Mouse (Mus musculus) lung, postnatal 0 days (tissue): ENCODE measurements around the gene C8a. TPM values are rescaled to one million over a fixed set of nuclear protein-coding genes. Genes with fewer than 3 reads are reported as not detected.

Experiments
- ATAC-seq: fragments of 200-750 bp; cut with Nextera tagmentation; 2 replicates; pipeline ENCODE4 v1.8.0; 2017; ENCODE audit warnings: moderate library complexity
- DNase-seq: peaks from one replicate; pipeline ENCODE4 v3.0.0-alpha.2; 2016; ENCODE audit warnings: low spot score
- H3K27ac ChIP-seq: fragments of 300-500 bp; sonication (generic); 2 replicates; pipeline ENCODE4 v1.5.1; 2014; ENCODE audit warnings: antibody characterized with exemption, mild to moderate bottlenecking, low read length, mixed read lengths
- H3K27me3 ChIP-seq: fragments of 300-500 bp; sonication (generic); replicated peaks from 2 replicates; pipeline ENCODE4 v1.6.1; 2014; ENCODE audit warnings: low read length, mixed read lengths; ENCODE audit not compliant: insufficient read depth
- H3K36me3 ChIP-seq: fragments of 300-500 bp; sonication (generic); 2 replicates; pipeline ENCODE4 v1.6.1; 2014; ENCODE audit warnings: low read length, mixed read lengths; ENCODE audit not compliant: insufficient read depth
- H3K4me1 ChIP-seq: fragments of 300-500 bp; sonication (generic); 2 replicates; pipeline ENCODE4 v1.6.1; 2014; ENCODE audit warnings: antibody characterized with exemption, low read depth, low read length, mixed read lengths; ENCODE audit not compliant: insufficient read depth
- H3K4me2 ChIP-seq: fragments of 300-500 bp; sonication (generic); replicated peaks from 2 replicates; pipeline ENCODE4 v1.6.1; 2014; ENCODE audit warnings: low read depth, mild to moderate bottlenecking, low read length, moderate library complexity, mixed read lengths
- H3K4me3 ChIP-seq: fragments of 300-500 bp; sonication (generic); 2 replicates; pipeline ENCODE4 v1.5.1; 2014; ENCODE audit warnings: low read depth, low read length
- H3K9ac ChIP-seq: fragments of 300-500 bp; sonication (generic); replicated peaks from 2 replicates; pipeline ENCODE4 v1.6.1; 2014; ENCODE audit warnings: low read depth, mild to moderate bottlenecking
- H3K9me3 ChIP-seq: fragments of 300-500 bp; sonication (generic); 2 replicates; pipeline ENCODE4 v1.6.1; 2016; ENCODE audit warnings: low read length, mixed read lengths
- CTCF ChIP-seq: IDR thresholded peaks from 2 replicates; pipeline ENCODE4 v1.5.1; 2016; ENCODE audit warnings: antibody characterized with exemption, mild to moderate bottlenecking
- EP300 ChIP-seq: IDR thresholded peaks from 2 replicates; pipeline ENCODE4 v1.6.1; 2016; ENCODE audit warnings: antibody characterized with exemption, mild to moderate bottlenecking, control low read depth
- WGBS: fragments of 180-500 bp; shearing (Covaris S2); extraction: QIAGEN DNeasy Blood & Tissue Kit; methylation state at CpG from one replicate; pipeline ENCODE4 v1.1.7; 2014; 5-methylcytosine and 5-hydroxymethylcytosine counted together
- polyA plus RNA-seq: library from polyadenylated mRNA; unstranded; fragments of >200 nt; fragmentation: Nextera tagmentation; extraction: Ambion mirVana; gene quantifications from 2 replicates; pipeline ENCODE4 v1.2.1, GENCODE M21; 2015

The C8a gene
- polyA plus RNA-seq, 1 experiment from 2014 or later, result not detected

DNA sequence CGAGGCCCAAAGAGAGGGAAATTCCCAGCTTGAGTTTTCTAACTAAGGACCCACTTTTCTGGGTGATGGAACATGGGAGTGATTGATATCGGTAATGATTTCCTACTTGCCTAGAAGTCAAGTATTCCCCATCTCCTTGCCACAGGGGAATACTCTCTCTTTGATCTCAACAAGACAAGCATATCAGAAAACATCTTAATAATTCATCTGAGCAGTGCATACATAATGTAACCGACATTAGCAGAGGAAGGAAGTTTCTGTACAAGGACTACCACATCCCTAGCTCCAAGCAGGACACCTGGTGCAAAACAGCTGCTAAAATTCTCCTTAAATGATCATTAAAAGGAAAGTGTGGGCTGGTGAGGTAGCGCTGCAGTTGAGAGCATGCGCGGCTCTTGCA lies 28.9 kb upstream of the C8a start:
- Histone ChIP-seq H3K9me3 (no peaks in the 10 kb centered on the region), H3K4me1 (no peaks in the 10 kb centered on the region), H3K27me3 (no peaks in the 10 kb centered on the region), H3K36me3 (no peaks in the 10 kb centered on the region), H3K9ac (no peak overlapping the region), H3K4me2 (no peak overlapping the region), H3K27ac (no peak overlapping the region), H3K4me3 (no peak overlapping the region)
- TF ChIP-seq CTCF, result no peak
- no peak for TF ChIP-seq EP300
- WGBS, result 84% methylated on average over 6 of the region's 6 CpGs
- DNase-seq (no peak), ATAC-seq (no peak)

DNA sequence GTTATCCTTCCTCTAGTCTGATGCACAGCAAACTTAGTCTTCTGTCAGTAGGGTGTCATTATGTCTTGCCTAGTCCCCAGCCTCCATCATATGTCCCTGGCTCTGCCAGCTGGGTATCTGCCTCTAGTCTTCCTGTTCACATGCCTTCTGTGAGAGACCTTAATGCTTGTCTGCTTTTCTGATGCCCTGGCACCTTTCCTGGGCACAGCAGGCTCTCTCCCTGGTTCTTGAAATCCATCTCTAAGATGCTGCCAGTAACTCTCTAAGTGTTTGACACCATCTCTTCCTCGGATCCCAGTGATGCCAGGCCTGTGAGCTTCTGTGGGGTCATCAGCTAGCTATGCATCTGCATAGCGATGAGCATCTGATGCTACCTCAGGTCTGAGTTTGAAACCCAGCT lies 26.6 kb upstream of the C8a start:
- H3K27ac ChIP-seq, result no peak overlapping the region
- TF ChIP-seq EP300, result no peak
- no peak for TF ChIP-seq CTCF
- H3K27me3 ChIP-seq, result no peaks in the 10 kb centered on the region
- H3K9ac ChIP-seq, result no peak overlapping the region
- no peaks in the 10 kb centered on the region for H3K4me1 ChIP-seq
- H3K4me2 ChIP-seq, result no peak overlapping the region
- no peak for DNase-seq
- WGBS, result 71% methylated on average over 2 of the region's 2 CpGs
- no peak for ATAC-seq
- no peak overlapping the region for H3K4me3 ChIP-seq
- H3K36me3 ChIP-seq, result no peaks in the 10 kb centered on the region
- H3K9me3 ChIP-seq, result no peaks in the 10 kb centered on the region

DNA sequence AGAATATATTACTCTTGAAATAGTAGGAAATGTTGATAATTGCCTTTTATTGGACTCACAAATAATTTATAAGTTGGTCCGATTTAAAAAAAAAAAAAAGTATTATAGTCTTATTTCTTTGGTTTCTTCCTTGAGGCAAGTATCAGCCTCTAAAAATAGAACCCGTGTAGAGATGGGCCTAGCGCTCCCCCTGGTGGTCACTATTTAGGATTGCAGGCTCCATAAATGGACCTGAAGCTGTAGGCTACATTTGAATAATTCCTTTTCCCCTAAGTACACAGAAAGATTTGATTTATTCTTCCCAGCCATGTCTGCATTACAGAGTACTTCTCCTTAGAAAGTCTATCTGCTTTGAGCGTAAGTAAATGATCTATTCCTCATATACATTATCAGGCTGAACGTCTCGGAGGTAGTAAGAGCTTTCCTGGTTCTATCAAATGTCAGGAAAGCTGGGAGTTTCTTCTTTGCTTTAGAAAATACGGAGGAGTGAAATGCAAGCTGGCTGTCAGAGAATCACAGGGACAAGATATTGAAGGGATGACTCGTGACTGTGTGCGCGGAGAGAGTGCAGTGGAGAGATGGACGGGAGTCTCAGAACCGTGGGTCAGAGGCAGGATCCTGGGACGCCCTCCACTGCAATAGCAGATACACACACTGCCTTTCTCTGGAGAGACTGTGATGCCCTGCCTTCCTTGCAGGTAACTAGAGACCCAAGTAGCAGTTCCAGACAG lies 18.0 kb upstream of the C8a start:
- H3K36me3 ChIP-seq, result no peaks in the 10 kb centered on the region

DNA sequence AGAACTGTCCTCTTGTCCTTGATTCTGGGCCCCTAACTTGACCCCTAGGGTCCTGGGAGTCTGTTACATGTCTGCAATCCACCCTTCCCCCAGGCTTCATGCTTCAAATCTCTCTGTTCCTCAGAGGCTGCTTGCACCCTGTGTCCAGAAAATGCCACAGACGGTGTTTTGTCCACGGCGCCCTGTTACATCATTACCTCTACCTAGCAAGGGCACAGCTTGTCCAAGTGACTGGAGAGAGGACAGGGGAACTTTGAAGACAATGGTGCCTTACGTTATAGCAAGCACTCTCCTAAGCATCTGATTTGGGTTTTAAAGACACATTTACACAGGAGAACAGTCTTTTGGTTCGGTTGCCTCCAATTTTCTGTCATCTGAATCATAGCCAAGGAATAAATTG lies 17.4 kb upstream of the C8a start:
- 71% methylated on average over 5 of the region's 5 CpGs for WGBS
- no peak overlapping the region for H3K4me2 ChIP-seq
- no peak for TF ChIP-seq CTCF
- no peak for TF ChIP-seq EP300
- H3K27ac ChIP-seq, result no peak overlapping the region
- H3K9ac ChIP-seq, result no peak overlapping the region
- H3K9me3 ChIP-seq, result no peaks in the 10 kb centered on the region
- no peak for ATAC-seq
- no peaks in the 10 kb centered on the region for H3K27me3 ChIP-seq
- DNase-seq, result no peak
- H3K36me3 ChIP-seq, result no peaks in the 10 kb centered on the region
- H3K4me1 ChIP-seq, result no peaks in the 10 kb centered on the region
- H3K4me3 ChIP-seq, result no peak overlapping the region

More for the DNA sequence above, 18.0 kb upstream of the C8a start:
- ATAC-seq, result no peak
- peak; percentile 79 for DNase-seq
- no peaks in the 10 kb centered on the region for H3K4me1 ChIP-seq
- no peaks in the 10 kb centered on the region for H3K27me3 ChIP-seq
- 54% methylated on average over 13 of the region's 13 CpGs for WGBS
- H3K4me2 ChIP-seq, result no peak overlapping the region
- TF ChIP-seq CTCF, result peak; percentile 91
- no peak for TF ChIP-seq EP300
- no peak overlapping the region for H3K9ac ChIP-seq
- no peak overlapping the region for H3K4me3 ChIP-seq
- H3K27ac ChIP-seq, result no peak overlapping the region
- H3K9me3 ChIP-seq, result no peaks in the 10 kb centered on the region

DNA sequence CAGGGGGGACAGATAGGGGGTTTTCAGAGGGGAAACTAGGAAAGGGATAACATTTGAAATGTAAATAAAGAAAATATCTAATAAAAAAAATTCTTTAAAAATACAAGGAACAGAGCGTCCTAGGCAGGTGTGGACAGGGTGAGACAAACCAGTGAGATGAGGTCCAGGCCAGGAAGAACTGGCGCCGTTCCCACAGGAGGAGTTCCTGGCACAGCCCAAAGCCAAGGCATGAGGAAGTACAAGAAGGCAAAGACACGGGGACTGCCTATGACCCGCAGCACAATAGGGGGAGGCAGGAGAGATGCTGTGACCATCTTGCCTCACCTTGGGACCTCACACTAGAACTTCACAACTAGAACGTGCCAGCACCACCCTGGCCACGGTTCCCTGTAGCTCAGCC lies 15.5 kb upstream of the C8a start:
- no peak overlapping the region for H3K4me2 ChIP-seq
- no peak for DNase-seq
- no peaks in the 10 kb centered on the region for H3K36me3 ChIP-seq
- TF ChIP-seq CTCF (no peak), EP300 (no peak)
- no peak overlapping the region for H3K9ac ChIP-seq
- WGBS, result 63% methylated on average over 7 of the region's 7 CpGs
- no peak for ATAC-seq
- H3K9me3 ChIP-seq, result no peaks in the 10 kb centered on the region
- no peak overlapping the region for H3K27ac ChIP-seq
- H3K27me3 ChIP-seq, result no peaks in the 10 kb centered on the region
- no peak overlapping the region for H3K4me3 ChIP-seq
- no peaks in the 10 kb centered on the region for H3K4me1 ChIP-seq

DNA sequence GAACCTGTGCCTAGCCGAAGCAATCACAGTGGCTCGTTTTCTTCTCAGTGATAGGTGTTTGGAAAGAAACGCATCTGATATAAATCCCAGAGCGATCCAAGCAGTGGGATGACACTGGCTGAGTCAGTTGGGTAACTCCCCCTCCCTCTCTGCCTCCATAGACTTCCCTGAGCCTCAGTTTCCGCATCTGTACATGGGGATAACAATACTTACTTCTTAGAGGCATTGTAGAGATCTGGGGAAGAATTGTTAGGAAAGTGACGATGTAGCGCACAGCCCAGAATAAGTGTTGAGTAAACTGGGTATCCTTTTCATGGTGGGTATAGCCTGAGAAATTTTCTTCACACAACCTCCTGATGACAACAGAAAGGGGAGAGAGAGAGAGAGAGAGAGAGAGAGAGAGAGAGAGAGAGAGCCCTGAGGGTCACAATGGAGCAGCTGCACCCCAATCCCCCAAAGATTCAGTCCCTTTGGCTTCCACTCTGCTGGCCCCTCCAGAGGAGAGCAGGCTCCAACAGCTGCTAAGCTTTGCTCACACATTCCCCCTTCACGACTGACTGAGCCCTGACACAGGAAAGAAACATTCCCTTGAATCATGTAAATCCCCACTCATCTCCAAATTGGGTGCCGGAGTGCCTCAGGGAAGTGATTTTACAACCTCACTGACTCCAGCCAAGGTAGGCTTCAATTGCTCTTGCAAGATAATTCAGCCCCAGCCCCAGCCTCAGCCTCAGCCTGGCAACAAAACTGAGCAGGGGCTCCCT lies 12.5 kb upstream of the C8a start:
- peak; percentile 48 for DNase-seq
- Histone ChIP-seq H3K4me3 (no peak overlapping the region), H3K4me1 (no peaks in the 10 kb centered on the region), H3K27me3 (no peaks in the 10 kb centered on the region), H3K9me3 (no peaks in the 10 kb centered on the region), H3K9ac (no peak overlapping the region), H3K27ac (no peak overlapping the region), H3K4me2 (no peak overlapping the region), H3K36me3 (no peaks in the 10 kb centered on the region)
- 64% methylated on average over 9 of the region's 9 CpGs for WGBS
- TF ChIP-seq CTCF, result no peak
- no peak for TF ChIP-seq EP300
- ATAC-seq, result peak; percentile 44; the same call in 1 of the 2 replicates
